Mouse (Mus musculus) heart, postnatal 0 days (tissue): ENCODE measurements around the gene Gm16434. TPM values are rescaled to one million over a fixed set of nuclear protein-coding genes. Genes with fewer than 3 reads are reported as not detected.
"Not testable (repeated sequence)": the region's sequence is repeated elsewhere in the genome, so short reads cannot be mapped to it uniquely, and the experiment has no call there.

ENCODE experiments used
- ATAC-seq: fragments of 200-750 bp; cut with Nextera tagmentation; 2 replicates; pipeline ENCODE4 v1.8.0; 2017; ENCODE audit warnings: low read depth, moderate number of reproducible peaks, moderate library complexity; ENCODE audit not compliant: insufficient read depth
- DNase-seq: peaks from one replicate; pipeline ENCODE4 v3.0.0-alpha.2; 2016; ENCODE audit warnings: low spot score
- H3K27ac ChIP-seq: fragments of 300-500 bp; sonication (generic); 2 replicates; pipeline ENCODE4 v1.5.1; 2014; ENCODE audit warnings: low read depth, mild to moderate bottlenecking
- H3K27me3 ChIP-seq: fragments of 300-500 bp; sonication (generic); 2 replicates; pipeline ENCODE4 v1.6.1; 2014; ENCODE audit warnings: low read length, mixed read lengths; ENCODE audit not compliant: control insufficient read depth, insufficient read depth
- H3K36me3 ChIP-seq: fragments of 300-500 bp; sonication (generic); replicated peaks from 2 replicates; pipeline ENCODE4 v1.6.1; 2014; ENCODE audit warnings: low read length, mixed read lengths; ENCODE audit not compliant: control insufficient read depth, insufficient read depth
- H3K4me1 ChIP-seq: fragments of 300-500 bp; sonication (generic); 2 replicates; pipeline ENCODE4 v1.6.1; 2014; ENCODE audit warnings: antibody characterized with exemption; ENCODE audit not compliant: control insufficient read depth, insufficient read depth
- H3K4me2 ChIP-seq: fragments of 300-500 bp; sonication (generic); 2 replicates; pipeline ENCODE4 v1.6.1; 2014; ENCODE audit warnings: low read depth, mild to moderate bottlenecking, low read length, moderate library complexity
- H3K4me3 ChIP-seq: fragments of 300-500 bp; sonication (generic); 2 replicates; pipeline ENCODE4 v1.5.1; 2014; ENCODE audit warnings: low read depth, low read length
- H3K9ac ChIP-seq: fragments of 300-500 bp; sonication (generic); replicated peaks from 2 replicates; pipeline ENCODE4 v1.6.1; 2014; ENCODE audit warnings: low read depth, low read length, mixed read lengths
- H3K9me3 ChIP-seq: fragments of 300-500 bp; sonication (generic); replicated peaks from 2 replicates; pipeline ENCODE4 v1.6.1; 2016; ENCODE audit warnings: low read length; ENCODE audit not compliant: control insufficient read depth
- CTCF ChIP-seq: IDR thresholded peaks from 2 replicates; pipeline ENCODE4 v1.5.1; 2016; ENCODE audit warnings: antibody characterized with exemption, control low read depth, low read depth
- WGBS: fragments of 180-500 bp; shearing (Covaris S2); extraction: QIAGEN DNeasy Blood & Tissue Kit; methylation state at CpG from one replicate; pipeline ENCODE4 v1.1.7; 2014; 5-methylcytosine and 5-hydroxymethylcytosine counted together
- polyA plus RNA-seq: library from polyadenylated mRNA; unstranded; fragments of >200 nt; fragmentation: Nextera tagmentation; extraction: Ambion mirVana; gene quantifications from 2 replicates; pipeline ENCODE4 v1.2.1, GENCODE M21; 2015
- total RNA-seq: library from RNA; depleted of rRNA; stranded (reverse); fragments of >200 nt; gene quantifications from 2 replicates; pipeline ENCODE4 v1.2.3, GENCODE M21; 2014; ENCODE audit warnings: low replicate concordance; rRNA removed

Gene Gm16434
- not detected in 2 replicates for total RNA-seq
- not detected in 2 replicates for polyA plus RNA-seq

DNA sequence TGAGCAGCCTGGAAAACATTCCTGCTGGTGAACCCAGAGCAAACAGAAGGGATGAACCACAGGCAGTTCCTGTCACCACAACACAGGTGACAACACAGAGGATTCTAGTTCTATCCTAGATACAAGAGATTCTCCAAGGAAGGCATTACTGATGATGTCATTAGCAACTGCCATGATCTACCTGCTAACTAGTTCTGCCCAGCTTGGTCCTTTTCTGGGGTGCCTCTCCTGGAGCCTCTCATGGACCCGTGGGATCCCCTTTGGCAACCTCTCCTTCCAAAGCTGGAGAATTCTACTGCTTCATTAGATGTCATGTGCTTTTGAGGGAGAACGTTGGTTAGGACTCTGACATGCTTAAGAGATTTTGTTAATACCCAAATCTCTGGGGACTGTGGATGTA is at the start of gene Gm16434:
Gm16434 (minus strand) TSS at position 101 of the 400 bp plus-strand sequence.
- H3K9me3 ChIP-seq, ATAC-seq: not testable (repeated sequence)

DNA sequence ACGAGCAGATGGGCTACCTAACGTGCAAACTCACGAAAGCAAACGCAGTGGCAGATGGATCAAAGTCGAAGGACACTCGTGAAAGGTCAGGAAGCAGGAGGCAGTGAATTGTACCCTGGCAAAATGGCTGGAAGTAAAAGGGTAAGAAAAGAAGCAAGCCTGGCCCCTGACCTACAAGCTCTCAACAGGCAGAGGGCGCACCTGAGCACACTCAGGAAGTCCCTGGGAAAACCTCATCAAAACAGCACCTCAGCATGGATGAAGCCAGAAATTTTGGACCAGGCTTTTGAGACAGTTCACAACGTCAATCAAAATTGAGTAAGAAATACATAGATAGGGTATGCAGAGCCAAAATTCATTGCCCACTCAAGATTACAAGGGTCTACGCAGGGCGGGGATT is 49.2 kb upstream of the Gm16434 start:
- peak; percentile 5 for DNase-seq
- ATAC-seq, H3K9ac ChIP-seq, H3K4me1 ChIP-seq, H3K4me2 ChIP-seq, H3K27ac ChIP-seq, H3K36me3 ChIP-seq, H3K27me3 ChIP-seq, H3K4me3 ChIP-seq, H3K9me3 ChIP-seq: not testable (repeated sequence)
- peak; percentile 48 for TF ChIP-seq CTCF
- 6% methylated on average over 5 of the region's 10 CpGs for WGBS

More for the DNA sequence above, at the start of gene Gm16434:
- H3K4me1 ChIP-seq, H3K36me3 ChIP-seq, H3K4me3 ChIP-seq, H3K27ac ChIP-seq, H3K27me3 ChIP-seq, H3K9ac ChIP-seq, H3K4me2 ChIP-seq, DNase-seq: not testable (repeated sequence)
- no CpG with 5 or more reads among the region's 2 CpGs for WGBS

- DNase-seq: not testable (repeated sequence)
- 62% methylated on average over 1 of the region's 3 CpGs for WGBS
Observed at GRCm38 (mm10) chr14:7200070-7200469, 5.7 kb upstream of the Gm16434 start.

GRCm38 (mm10) chr14:7174483-7174971 is 19.8 kb downstream of the Gm16434 start, which contains the start of gene Gm3512:
Gm3512 (minus strand) TSS chr14:7174533.
- ATAC-seq, H3K9ac ChIP-seq, H3K4me3 ChIP-seq, H3K4me2 ChIP-seq, H3K36me3 ChIP-seq, H3K4me1 ChIP-seq, H3K27me3 ChIP-seq, H3K27ac ChIP-seq, DNase-seq, H3K9me3 ChIP-seq: not testable (repeated sequence)
- no CpG with 5 or more reads among the region's 37 CpGs for WGBS

More at GRCm38 (mm10) chr14:7200070-7200469, 5.7 kb upstream of the Gm16434 start:
- not testable (repeated sequence) for H3K36me3 ChIP-seq, H3K9me3 ChIP-seq, ATAC-seq, H3K4me1 ChIP-seq, H3K9ac ChIP-seq, H3K4me2 ChIP-seq, H3K27me3 ChIP-seq, H3K27ac ChIP-seq, H3K4me3 ChIP-seq

Other genes with a start within 250 kb of the Gm16434 start
- gene Gm6356, start 220.7 kb downstream of the Gm16434 start, total RNA-seq: not detected in 2 replicates
- not detected in 2 replicates for gene Gm6356, start 220.7 kb downstream of the Gm16434 start, polyA plus RNA-seq
- gene Gm10406, start 167.1 kb downstream of the Gm16434 start, total RNA-seq: not detected in 2 replicates
- gene Gm10406, start 167.1 kb downstream of the Gm16434 start, polyA plus RNA-seq: 0.08 and 0.16 TPM in 2 replicates
- not detected in 2 replicates for gene Gm3685, start 149.6 kb downstream of the Gm16434 start, total RNA-seq
- gene Gm3685, start 149.6 kb downstream of the Gm16434 start, polyA plus RNA-seq: not detected in 2 replicates
- 2.4 TPM in 1 of 2 replicates, not detected in the other for gene Gm3696, start 93.9 kb downstream of the Gm16434 start, total RNA-seq
- gene Gm3696, start 93.9 kb downstream of the Gm16434 start, polyA plus RNA-seq: 0.37 and 0.70 TPM in 2 replicates
- not detected in 2 replicates for gene Gm6676, start 69.1 kb downstream of the Gm16434 start, total RNA-seq
- not detected in 2 replicates for gene Gm6676, start 69.1 kb downstream of the Gm16434 start, polyA plus RNA-seq
- 0.08 and 0.31 TPM in 2 replicates for gene Gm3512, start 20.0 kb downstream of the Gm16434 start, total RNA-seq
- gene Gm3512, start 20.0 kb downstream of the Gm16434 start, polyA plus RNA-seq: 1.2 and 1.6 TPM in 2 replicates
- gene Gm3727, start 70.2 kb upstream of the Gm16434 start, total RNA-seq: not detected in 2 replicates
- not detected in 2 replicates for gene Gm3727, start 70.2 kb upstream of the Gm16434 start, polyA plus RNA-seq
- gene Gm3739, start 120.5 kb upstream of the Gm16434 start, total RNA-seq: 0.23 and 0.34 TPM in 2 replicates
- 0.41 and 0.45 TPM in 2 replicates for gene Gm3739, start 120.5 kb upstream of the Gm16434 start, polyA plus RNA-seq
- gene Gm5797, start 137.9 kb upstream of the Gm16434 start, total RNA-seq: not detected in 2 replicates
- not detected in 2 replicates for gene Gm5797, start 137.9 kb upstream of the Gm16434 start, polyA plus RNA-seq
- gene Gm8374, start 170.6 kb upstream of the Gm16434 start, total RNA-seq: not detected in 2 replicates
- not detected in 2 replicates for gene Gm8374, start 170.6 kb upstream of the Gm16434 start, polyA plus RNA-seq